Mouse (Mus musculus): ENCODE measurements at regions not wholly inside any gene's neighbourhood (a gene's known extent, or its start where the extent isn't known, plus 50 kb on each side); places are given as distances from the start of the nearest gene placed in this dataset.

DNA sequence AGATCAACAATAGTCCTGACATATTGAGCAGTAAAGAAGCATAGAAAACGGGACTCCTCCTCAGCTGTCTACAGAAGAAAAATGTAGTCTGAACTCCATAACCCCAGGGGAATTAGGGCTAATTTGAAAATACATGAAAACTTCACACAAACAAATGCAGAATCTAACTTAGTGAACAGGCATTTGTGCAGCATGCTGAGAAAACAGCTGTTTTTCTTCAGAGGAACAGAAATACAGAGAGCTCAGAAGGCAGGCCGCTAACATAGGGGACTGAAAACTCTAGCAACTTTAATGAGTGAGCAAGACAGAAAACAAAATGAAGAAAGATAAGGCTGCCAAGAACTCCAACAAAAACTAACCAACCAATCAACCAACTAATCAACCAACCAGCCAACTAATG lies 172.7 kb upstream of the Zc3h12c start:
- H3K27me3 ChIP-seq (ENCODE audit: control insufficient read depth, insufficient read depth, low read depth, low read length) = no peaks in the 10 kb centered on the region
- no peaks in the 10 kb centered on the region for H3K9me3 ChIP-seq (replicated peaks; ENCODE audit: control insufficient read depth, low read length, poor library complexity, severe bottlenecking)
- WGBS = 86% methylated on average over 2 of the region's 2 CpGs
- no peak overlapping the region for H3K9ac ChIP-seq (ENCODE audit: low read depth, low read length)
- no peak overlapping the region for H3K4me2 ChIP-seq (ENCODE audit: low read length)
- no peak for ATAC-seq
- H3K36me3 ChIP-seq (ENCODE audit: control insufficient read depth, insufficient read depth, low read length) = no peaks in the 10 kb centered on the region
- 0 out of 2 replicates have a peak, but pooled peaks cover 3% of the 10 kb centered on the region for H3K4me1 ChIP-seq (ENCODE audit: control insufficient read depth, insufficient read depth, low read length)
- H3K27ac ChIP-seq (ENCODE audit: low read length) = no peak overlapping the region
- no peak overlapping the region for H3K4me3 ChIP-seq (ENCODE audit: low read depth, low read length)

DNA sequence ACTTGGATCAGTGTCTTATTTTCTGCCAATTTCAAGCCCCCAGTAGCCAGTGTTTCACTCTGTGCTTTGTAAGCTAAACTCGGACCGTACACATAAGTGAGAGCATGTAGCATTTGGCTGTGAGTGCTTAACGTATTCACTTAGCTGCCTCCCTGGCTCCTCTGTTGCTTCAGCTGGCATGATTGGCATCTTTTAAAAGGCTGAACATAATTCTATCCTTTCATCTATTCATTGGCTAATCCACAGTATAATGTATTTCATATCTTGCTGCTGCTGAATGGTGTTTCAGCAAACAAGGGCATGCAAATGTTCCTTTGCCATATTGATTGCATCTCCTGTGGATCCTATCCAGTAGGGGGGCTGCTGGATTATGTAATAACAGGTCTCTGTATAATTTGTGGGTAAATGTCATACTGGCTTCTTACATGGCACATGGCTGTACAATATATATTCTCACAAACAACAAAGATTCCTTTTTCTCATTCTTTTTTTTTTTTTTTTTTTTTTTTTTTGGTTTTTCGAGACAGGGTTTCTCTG lies 169.5 kb upstream of the Zc3h12c start:
- Histone ChIP-seq H3K4me1 (ENCODE audit: control insufficient read depth, insufficient read depth, low read length) (no peaks in the 10 kb centered on the region), H3K27ac (ENCODE audit: low read length) (no peak overlapping the region), H3K4me2 (ENCODE audit: low read length) (no peak overlapping the region), H3K36me3 (ENCODE audit: control insufficient read depth, insufficient read depth, low read length) (no peaks in the 10 kb centered on the region), H3K9me3 (replicated peaks; ENCODE audit: control insufficient read depth, low read length, poor library complexity, severe bottlenecking) (no peaks in the 10 kb centered on the region), H3K27me3 (ENCODE audit: control insufficient read depth, insufficient read depth, low read depth, low read length) (no peaks in the 10 kb centered on the region), H3K9ac (ENCODE audit: low read depth, low read length) (no peak overlapping the region), H3K4me3 (ENCODE audit: low read depth, low read length) (no peak overlapping the region)
- ATAC-seq = no peak
- 35% methylated on average over 4 of the region's 4 CpGs for WGBS

DNA sequence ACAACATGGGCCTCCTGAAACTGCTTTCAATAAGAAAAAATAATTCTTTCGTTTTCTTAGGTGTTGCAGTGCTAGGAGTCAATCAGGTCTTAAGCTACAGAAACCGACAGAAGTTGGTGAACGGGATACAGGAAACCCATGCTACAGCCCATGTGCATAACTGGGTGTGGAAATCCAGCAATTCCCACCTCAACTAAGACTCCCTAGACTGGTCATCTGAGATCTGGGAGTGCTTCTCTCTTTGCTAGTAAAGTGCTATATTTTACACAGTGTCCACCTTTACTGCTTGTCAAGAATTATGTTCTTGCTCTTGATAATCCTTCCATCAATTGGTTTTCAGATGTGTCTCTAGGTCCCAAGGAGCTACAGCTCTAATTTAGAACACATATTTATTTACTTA lies 166.4 kb upstream of the Zc3h12c start:
- H3K4me3 ChIP-seq (ENCODE audit: low read depth, low read length) = no peak overlapping the region
- H3K9me3 ChIP-seq (replicated peaks; ENCODE audit: control insufficient read depth, low read length, poor library complexity, severe bottlenecking) = no peaks in the 10 kb centered on the region
- no peak for ATAC-seq
- H3K27me3 ChIP-seq (ENCODE audit: control insufficient read depth, insufficient read depth, low read depth, low read length) = no peaks in the 10 kb centered on the region
- no peak overlapping the region for H3K4me2 ChIP-seq (ENCODE audit: low read length)
- no peaks in the 10 kb centered on the region for H3K4me1 ChIP-seq (ENCODE audit: control insufficient read depth, insufficient read depth, low read length)
- no peaks in the 10 kb centered on the region for H3K36me3 ChIP-seq (ENCODE audit: control insufficient read depth, insufficient read depth, low read length)
- no peak overlapping the region for H3K9ac ChIP-seq (ENCODE audit: low read depth, low read length)
- H3K27ac ChIP-seq (ENCODE audit: low read length) = no peak overlapping the region
- 95% methylated on average over 3 of the region's 3 CpGs for WGBS

DNA sequence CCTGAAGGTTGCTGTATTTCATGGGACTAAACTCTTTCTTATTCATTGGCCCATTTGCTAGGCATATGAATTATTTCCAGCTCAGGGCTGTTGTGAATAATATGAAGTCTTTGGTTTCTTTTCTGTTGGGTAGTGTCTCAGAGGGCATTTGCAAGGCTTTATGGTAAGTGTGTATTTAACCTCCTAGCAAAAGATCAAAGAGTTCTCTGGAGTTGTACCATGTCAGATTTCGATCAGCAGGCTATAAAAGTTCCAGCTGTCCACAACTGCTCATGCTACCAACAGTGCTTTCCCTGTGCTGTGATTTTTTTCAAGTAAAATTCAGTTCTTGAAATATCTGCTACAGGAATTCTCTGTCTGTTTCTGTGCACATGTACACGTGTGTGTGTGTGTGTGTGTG lies 165.5 kb upstream of the Zc3h12c start:
- H3K9me3 ChIP-seq (replicated peaks; ENCODE audit: control insufficient read depth, low read length, poor library complexity, severe bottlenecking) = no peaks in the 10 kb centered on the region
- H3K4me2 ChIP-seq (ENCODE audit: low read length) = no peak overlapping the region
- H3K9ac ChIP-seq (ENCODE audit: low read depth, low read length) = no peak overlapping the region
- H3K27ac ChIP-seq (ENCODE audit: low read length) = no peak overlapping the region
- no peaks in the 10 kb centered on the region for H3K4me1 ChIP-seq (ENCODE audit: control insufficient read depth, insufficient read depth, low read length)
- no peak overlapping the region for H3K4me3 ChIP-seq (ENCODE audit: low read depth, low read length)
- no peaks in the 10 kb centered on the region for H3K27me3 ChIP-seq (ENCODE audit: control insufficient read depth, insufficient read depth, low read depth, low read length)
- 56% methylated on average over 2 of the region's 2 CpGs for WGBS
- no peaks in the 10 kb centered on the region for H3K36me3 ChIP-seq (ENCODE audit: control insufficient read depth, insufficient read depth, low read length)
- ATAC-seq = no peak

DNA sequence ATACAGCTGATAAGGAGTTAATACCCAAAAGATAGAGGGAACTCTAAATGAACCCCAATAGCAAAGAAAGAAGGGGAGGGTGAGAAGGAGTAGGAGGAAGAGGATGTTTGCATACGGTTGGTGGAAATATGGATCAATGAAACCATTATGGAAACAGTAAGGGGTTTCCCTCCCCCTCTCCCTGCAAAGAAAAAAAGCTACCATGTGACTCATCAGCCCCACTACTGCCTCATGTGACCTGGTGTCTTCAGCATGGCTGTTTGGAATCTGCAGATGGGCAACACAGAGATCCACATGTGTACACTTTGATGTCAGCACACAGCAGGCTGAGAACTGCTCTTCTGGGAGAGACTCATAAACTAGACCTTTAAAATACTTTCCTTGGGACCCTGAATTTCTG lies 163.4 kb upstream of the Zc3h12c start:
- Histone ChIP-seq H3K4me3 (ENCODE audit: low read depth, low read length) (no peak overlapping the region), H3K27ac (ENCODE audit: low read length) (no peak overlapping the region), H3K36me3 (ENCODE audit: control insufficient read depth, insufficient read depth, low read length) (no peaks in the 10 kb centered on the region), H3K9ac (ENCODE audit: low read depth, low read length) (no peak overlapping the region), H3K9me3 (replicated peaks; ENCODE audit: control insufficient read depth, low read length, poor library complexity, severe bottlenecking) (no peaks in the 10 kb centered on the region), H3K4me1 (ENCODE audit: control insufficient read depth, insufficient read depth, low read length) (no peaks in the 10 kb centered on the region), H3K27me3 (ENCODE audit: control insufficient read depth, insufficient read depth, low read depth, low read length) (no peaks in the 10 kb centered on the region), H3K4me2 (ENCODE audit: low read length) (no peak overlapping the region)
- 83% methylated on average over 1 of the region's 1 CpGs for WGBS
- no peak for ATAC-seq

DNA sequence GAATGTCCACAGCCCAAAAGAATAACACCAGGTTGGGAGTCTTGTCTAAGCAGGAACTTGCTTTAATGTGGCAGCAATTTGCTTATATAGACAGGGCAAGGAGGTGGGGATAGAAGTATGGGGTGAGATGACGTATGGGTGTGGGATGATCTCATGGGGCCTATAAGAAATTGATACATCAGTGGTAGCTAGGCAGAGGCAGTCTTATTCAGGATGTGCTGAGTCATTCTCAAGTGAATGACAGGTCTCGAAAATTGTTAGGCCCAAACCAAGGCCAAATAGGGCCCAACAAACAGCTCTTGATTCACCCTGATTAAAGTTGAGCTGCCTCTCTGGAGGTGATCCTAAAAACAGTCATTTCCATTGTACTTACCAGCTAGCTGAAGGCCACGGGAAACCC lies 162.3 kb upstream of the Zc3h12c start:
- H3K36me3 ChIP-seq (ENCODE audit: control insufficient read depth, insufficient read depth, low read length) = no peaks in the 10 kb centered on the region
- no peaks in the 10 kb centered on the region for H3K27me3 ChIP-seq (ENCODE audit: control insufficient read depth, insufficient read depth, low read depth, low read length)
- no peak overlapping the region for H3K27ac ChIP-seq (ENCODE audit: low read length)
- no peak overlapping the region for H3K9ac ChIP-seq (ENCODE audit: low read depth, low read length)
- ATAC-seq = no peak
- no peak overlapping the region for H3K4me2 ChIP-seq (ENCODE audit: low read length)
- H3K4me1 ChIP-seq (ENCODE audit: control insufficient read depth, insufficient read depth, low read length) = no peaks in the 10 kb centered on the region
- WGBS = 89% methylated on average over 3 of the region's 3 CpGs
- H3K9me3 ChIP-seq (replicated peaks; ENCODE audit: control insufficient read depth, low read length, poor library complexity, severe bottlenecking) = no peaks in the 10 kb centered on the region
- no peak overlapping the region for H3K4me3 ChIP-seq (ENCODE audit: low read depth, low read length)

DNA sequence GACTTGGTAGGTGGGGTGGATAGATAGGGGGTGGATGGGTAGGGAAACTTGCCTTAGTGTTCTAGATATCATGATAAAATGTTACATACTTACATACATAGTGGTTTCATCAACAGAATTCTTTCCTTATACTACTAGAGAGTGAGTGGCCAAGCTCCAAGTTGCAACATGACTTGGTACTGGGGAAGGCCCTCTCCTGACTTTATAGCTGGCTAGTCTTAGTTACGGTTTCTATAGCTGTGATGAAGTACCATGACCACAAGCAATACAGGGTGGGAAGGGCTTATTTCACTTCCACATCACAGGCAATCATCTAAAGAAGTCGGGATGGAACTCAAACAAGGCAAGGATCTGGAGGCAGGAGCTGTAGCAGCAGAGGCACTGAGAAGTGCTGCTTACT lies 156.0 kb upstream of the Zc3h12c start:
- Histone ChIP-seq H3K9me3 (replicated peaks; ENCODE audit: control insufficient read depth, low read length, poor library complexity, severe bottlenecking) (no peaks in the 10 kb centered on the region), H3K9ac (ENCODE audit: low read depth, low read length) (no peak overlapping the region), H3K36me3 (ENCODE audit: control insufficient read depth, insufficient read depth, low read length) (no peaks in the 10 kb centered on the region), H3K4me1 (ENCODE audit: control insufficient read depth, insufficient read depth, low read length) (no peaks in the 10 kb centered on the region), H3K27ac (ENCODE audit: low read length) (no peak overlapping the region), H3K4me3 (ENCODE audit: low read depth, low read length) (no peak overlapping the region), H3K4me2 (ENCODE audit: low read length) (no peak overlapping the region), H3K27me3 (ENCODE audit: control insufficient read depth, insufficient read depth, low read depth, low read length) (no peaks in the 10 kb centered on the region)
- WGBS = 91% methylated on average over 2 of the region's 2 CpGs
- no peak for ATAC-seq

DNA sequence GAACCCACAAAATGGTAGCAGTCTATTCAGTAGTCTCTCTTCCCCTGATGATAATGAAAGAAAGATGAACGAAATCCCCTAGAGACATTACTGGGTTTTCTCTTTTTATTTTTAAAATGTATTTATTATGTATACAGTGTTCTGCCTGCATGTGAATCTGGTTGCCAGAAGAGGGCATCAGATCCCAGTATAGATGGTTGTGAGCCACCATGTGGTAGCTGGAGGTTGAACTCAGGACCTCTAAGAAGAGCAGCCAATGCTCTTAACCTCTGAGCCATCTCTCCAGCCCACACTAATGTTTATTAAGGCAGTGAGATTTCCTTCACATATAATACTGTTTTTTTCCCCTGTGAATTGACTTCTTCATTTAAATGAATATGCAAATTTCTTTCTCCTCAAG lies 155.4 kb upstream of the Zc3h12c start:
- Histone ChIP-seq H3K4me1 (ENCODE audit: control insufficient read depth, insufficient read depth, low read length) (no peaks in the 10 kb centered on the region), H3K4me2 (ENCODE audit: low read length) (no peak overlapping the region), H3K4me3 (ENCODE audit: low read depth, low read length) (no peak overlapping the region), H3K27me3 (ENCODE audit: control insufficient read depth, insufficient read depth, low read depth, low read length) (no peaks in the 10 kb centered on the region), H3K9me3 (replicated peaks; ENCODE audit: control insufficient read depth, low read length, poor library complexity, severe bottlenecking) (no peaks in the 10 kb centered on the region), H3K9ac (ENCODE audit: low read depth, low read length) (no peak overlapping the region), H3K27ac (ENCODE audit: low read length) (no peak overlapping the region), H3K36me3 (ENCODE audit: control insufficient read depth, insufficient read depth, low read length) (no peaks in the 10 kb centered on the region)
- no peak for ATAC-seq
- 76% methylated on average over 1 of the region's 1 CpGs for WGBS

DNA sequence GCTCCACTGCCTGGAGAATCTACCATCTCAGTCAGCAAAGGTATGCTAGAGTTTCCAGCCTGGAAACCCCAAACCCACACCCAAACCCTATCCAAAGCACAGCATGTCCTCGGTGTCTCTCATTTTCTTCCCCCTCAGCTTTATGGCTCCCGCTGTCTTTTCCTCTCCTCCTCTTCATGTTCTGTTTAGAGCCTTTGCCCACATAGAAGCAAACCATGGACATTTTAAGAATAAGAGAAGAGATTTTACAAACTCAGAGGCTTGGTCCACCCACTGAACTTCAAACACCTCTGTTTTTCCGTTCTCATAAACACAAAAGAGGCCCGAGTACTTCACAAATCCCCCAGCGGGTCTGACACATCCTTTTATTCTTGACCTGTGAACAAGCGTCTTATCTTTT lies 154.9 kb upstream of the Zc3h12c start:
- H3K4me2 ChIP-seq (ENCODE audit: low read length) = no peak overlapping the region
- no peak for ATAC-seq
- H3K4me3 ChIP-seq (ENCODE audit: low read depth, low read length) = no peak overlapping the region
- no peak overlapping the region for H3K27ac ChIP-seq (ENCODE audit: low read length)
- H3K4me1 ChIP-seq (ENCODE audit: control insufficient read depth, insufficient read depth, low read length) = no peaks in the 10 kb centered on the region
- no peaks in the 10 kb centered on the region for H3K9me3 ChIP-seq (replicated peaks; ENCODE audit: control insufficient read depth, low read length, poor library complexity, severe bottlenecking)
- H3K36me3 ChIP-seq (ENCODE audit: control insufficient read depth, insufficient read depth, low read length) = no peaks in the 10 kb centered on the region
- H3K9ac ChIP-seq (ENCODE audit: low read depth, low read length) = no peak overlapping the region
- H3K27me3 ChIP-seq (ENCODE audit: control insufficient read depth, insufficient read depth, low read depth, low read length) = no peaks in the 10 kb centered on the region
- 66% methylated on average over 6 of the region's 6 CpGs for WGBS

DNA sequence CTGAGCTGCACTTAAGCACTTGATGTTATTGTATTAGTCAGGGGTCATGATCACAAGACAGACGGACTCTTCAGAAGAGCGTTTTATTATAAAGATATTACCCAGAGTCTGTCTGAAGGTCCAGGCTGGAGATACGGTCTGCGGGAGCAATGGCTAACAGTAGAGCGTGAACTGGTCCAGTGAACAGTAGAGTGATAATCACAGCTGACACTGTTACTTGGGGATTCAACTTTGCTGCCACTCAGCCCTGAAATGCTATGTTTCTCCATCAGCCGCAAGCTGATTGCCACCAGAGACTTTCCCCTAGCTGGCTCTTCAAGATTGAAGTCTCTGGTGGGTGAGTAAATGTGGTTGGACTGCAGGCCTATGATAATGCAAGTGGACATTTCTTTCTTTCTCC lies 133.1 kb upstream of the Zc3h12c start:
- 84% methylated on average over 6 of the region's 6 CpGs for WGBS

More for the DNA sequence above, 133.1 kb upstream of the Zc3h12c start:
- Histone ChIP-seq H3K4me3 (ENCODE audit: low read depth, low read length) (no peak overlapping the region), H3K36me3 (ENCODE audit: control insufficient read depth, insufficient read depth, low read length) (no peaks in the 10 kb centered on the region), H3K27ac (ENCODE audit: low read length) (no peak overlapping the region), H3K4me1 (ENCODE audit: control insufficient read depth, insufficient read depth, low read length) (no peaks in the 10 kb centered on the region), H3K27me3 (ENCODE audit: control insufficient read depth, insufficient read depth, low read depth, low read length) (no peaks in the 10 kb centered on the region), H3K4me2 (ENCODE audit: low read length) (no peak overlapping the region), H3K9ac (ENCODE audit: low read depth, low read length) (no peak overlapping the region), H3K9me3 (replicated peaks; ENCODE audit: control insufficient read depth, low read length, poor library complexity, severe bottlenecking) (no peaks in the 10 kb centered on the region)
- no peak for ATAC-seq
